Mouse (Mus musculus) cerebellum, postnatal 4 days (tissue): ENCODE data around the gene Btd.
"Not testable (repeated sequence)": the region's sequence is repeated elsewhere in the genome, so short reads cannot be mapped to it uniquely, and the experiment has no call there.

Experiments
- DNase-seq, 2 experiments: peaks; one replicate each; pipeline ENCODE4 v3.0.0; 2022; ENCODE audit warnings: low spot score in 2 of 2, mixed read lengths in 1 of 2

Gene Btd

GRCm38 (mm10) chr14:31640890-31641505 lies at the start of gene Btd, which contains the start of gene Hacl1:
TSS of gene Btd (plus strand) at chr14:31641028.
TSS of gene Hacl1 (minus strand) at chr14:31641286.
- peak; percentile 47 to 72 for DNase-seq

GRCm38 (mm10) chr14:31591243-31591642 lies 49.6 kb upstream of the Btd start, which contains the start of gene Colq:
TSS of gene Colq (minus strand) at chr14:31591343.
- DNase-seq = no peak

GRCm38 (mm10) chr14:31593036-31593435 lies 47.8 kb upstream of the Btd start:
- no peak for DNase-seq

- DNase-seq = no peak
Observed at GRCm38 (mm10) chr14:31594693-31595092, 46.1 kb upstream of the Btd start.

- no peak for DNase-seq
Observed at GRCm38 (mm10) chr14:31596408-31596807, 44.4 kb upstream of the Btd start.

- no peak for DNase-seq
Observed at GRCm38 (mm10) chr14:31597446-31597845, 43.4 kb upstream of the Btd start.

- no peak for DNase-seq
Observed at GRCm38 (mm10) chr14:31601908-31602615, 38.8 kb upstream of the Btd start.

- DNase-seq = not testable (repeated sequence)
Observed at GRCm38 (mm10) chr14:31602616-31602979, 38.2 kb upstream of the Btd start.

- peak in 1 of 2 experiments; percentile 7 for DNase-seq
Observed at GRCm38 (mm10) chr14:31604916-31605315, 35.9 kb upstream of the Btd start.

- no peak for DNase-seq
Observed at GRCm38 (mm10) chr14:31605514-31605913, 35.3 kb upstream of the Btd start.

GRCm38 (mm10) chr14:31611986-31612385 lies 28.8 kb upstream of the Btd start:
- DNase-seq = no peak

GRCm38 (mm10) chr14:31613671-31614070 lies 27.2 kb upstream of the Btd start:
- no peak for DNase-seq

GRCm38 (mm10) chr14:31617204-31617603 lies 23.6 kb upstream of the Btd start:
- no peak for DNase-seq

- DNase-seq = no peak
Observed at GRCm38 (mm10) chr14:31617997-31618396, 22.8 kb upstream of the Btd start.

- no peak for DNase-seq
Observed at GRCm38 (mm10) chr14:31620591-31621223, 20.1 kb upstream of the Btd start.

GRCm38 (mm10) chr14:31622748-31623147 lies 18.1 kb upstream of the Btd start:
- no peak for DNase-seq

GRCm38 (mm10) chr14:31630677-31631076 lies 10.2 kb upstream of the Btd start:
- DNase-seq = no peak

- no peak for DNase-seq
Observed at GRCm38 (mm10) chr14:31640346-31640889, 410 bp upstream of the Btd start, which contains the start of gene Gm49387. TSS of gene Gm49387 (minus strand) at chr14:31640878.

- no peak for DNase-seq
Observed at GRCm38 (mm10) chr14:31641506-31642155, 803 bp downstream of the Btd start.

- no peak for DNase-seq
Observed at GRCm38 (mm10) chr14:31644183-31644830, 3.5 kb downstream of the Btd start.

GRCm38 (mm10) chr14:31644931-31645547 lies 4.2 kb downstream of the Btd start:
- DNase-seq = no peak
